In genomic region chr9:72590861-72591260, GRCm38 (mm10) we compare ENCODE assay signal across 34 mouse cellular contexts.
"Had no signal": no experiment of that assay in that cellular context is flagged by ENCODE, and none has a peak within 500 bp of the region (broad histone marks: within the 10 kb centered on the region; RNA-seq: fewer than 3 reads in every experiment).

No protein-coding gene starts in this region.

- H3K27me3 ChIP-seq: heart, embryonic 12.5 days; heart, embryonic 13.5 days; heart, embryonic 15.5 days; hindbrain, embryonic 12.5 days; hindbrain, embryonic 13.5 days; hindbrain, embryonic 15.5 days; intestine, embryonic 15.5 days; kidney, embryonic 15.5 days had no signal

- H3K36me3 ChIP-seq: heart, embryonic 15.5 days; intestine, embryonic 15.5 days had no signal

- H3K4me1 ChIP-seq: heart, embryonic 12.5 days; heart, embryonic 13.5 days; heart, embryonic 15.5 days; hindbrain, embryonic 10.5 days; hindbrain, embryonic 12.5 days; hindbrain, embryonic 13.5 days; hindbrain, embryonic 15.5 days; intestine, embryonic 15.5 days; kidney, embryonic 15.5 days had no signal

- DNase-seq: heart, postnatal 10 days; heart, postnatal 14 days; heart, postnatal 36 days; heart, postnatal 4 days; kidney, adult 11 months; kidney, adult 18-20 months; kidney, adult 2 months; kidney, adult 8-10 months; kidney, adult 9 months; kidney, postnatal 10 days; kidney, postnatal 14 days; kidney, postnatal 25 days; kidney, postnatal 36 days; kidney, postnatal 4 days; layer of hippocampus, adult 9-11 months; layer of hippocampus, postnatal 36 days had no signal

- H3K4me3 ChIP-seq: heart, embryonic 12.5 days; heart, embryonic 13.5 days; heart, embryonic 15.5 days; hindbrain, embryonic 10.5 days; hindbrain, embryonic 12.5 days; hindbrain, embryonic 13.5 days; hindbrain, embryonic 15.5 days; intestine, embryonic 15.5 days; kidney, embryonic 15.5 days; layer of hippocampus, adult 2 months; left cerebral cortex, adult 2 months had no signal

- H3K9me3 ChIP-seq: heart, embryonic 12.5 days; heart, embryonic 13.5 days; heart, embryonic 15.5 days; hindbrain, embryonic 10.5 days; hindbrain, embryonic 12.5 days; hindbrain, embryonic 13.5 days; hindbrain, embryonic 15.5 days; intestine, embryonic 15.5 days; kidney, embryonic 15.5 days had no signal

- H3K9ac ChIP-seq: heart, embryonic 12.5 days; heart, embryonic 13.5 days; heart, embryonic 15.5 days; hindbrain, embryonic 12.5 days; hindbrain, embryonic 13.5 days; hindbrain, embryonic 14.5 days; hindbrain, embryonic 15.5 days; intestine, embryonic 15.5 days; kidney, embryonic 15.5 days had no signal

- ATAC-seq: hindbrain, embryonic 16.5 days; hindbrain, postnatal 0 days; inflammation-experienced regulatory T-cells, adult 6 months; intestine, embryonic 15.5 days; intestine, embryonic 16.5 days; intestine, postnatal 0 days had no signal

- H3K4me2 ChIP-seq: heart, embryonic 12.5 days; heart, embryonic 13.5 days; heart, embryonic 15.5 days; hindbrain, embryonic 12.5 days; hindbrain, embryonic 13.5 days; hindbrain, embryonic 14.5 days; hindbrain, embryonic 15.5 days; intestine, embryonic 15.5 days; kidney, embryonic 15.5 days had no signal

- H3K27ac ChIP-seq: heart, embryonic 13.5 days; heart, embryonic 15.5 days; hindbrain, embryonic 10.5 days; hindbrain, embryonic 12.5 days; hindbrain, embryonic 13.5 days; hindbrain, embryonic 14.5 days; hindbrain, embryonic 15.5 days; hindbrain, postnatal 0 days; intestine, embryonic 15.5 days; kidney, embryonic 15.5 days; kidney, postnatal 0 days; layer of hippocampus, adult 2 months; left cerebral cortex, adult 2 months had no signal
